Mouse (Mus musculus) bone marrow macrophage, adult 2 months (primary cell): ENCODE data around the gene Dcst2. TPM values are rescaled to one million over a fixed set of nuclear protein-coding genes. Genes with fewer than 3 reads are reported as not detected.

Experiments
- H3K27ac ChIP-seq: 2 replicates; pipeline ENCODE4 v1.5.1; 2012; ENCODE audit warnings: low read depth, low read length; ENCODE audit not compliant: insufficient read depth
- H3K4me1 ChIP-seq: 2 replicates; pipeline ENCODE4 v1.6.1; 2012; ENCODE audit warnings: low read length; ENCODE audit not compliant: control insufficient read depth, insufficient read depth
- H3K4me3 ChIP-seq: 2 replicates; pipeline ENCODE4 v1.5.1; 2012; ENCODE audit warnings: mild to moderate bottlenecking, low read length, moderate library complexity; ENCODE audit not compliant: insufficient read depth
- CTCF ChIP-seq: IDR thresholded peaks from 2 replicates; pipeline ENCODE4 v1.5.1; 2012; ENCODE audit warnings: low read depth, mild to moderate bottlenecking, low read length, moderate library complexity
- POLR2A ChIP-seq: IDR thresholded peaks from 2 replicates; pipeline ENCODE4 v1.6.1; 2012; ENCODE audit warnings: mild to moderate bottlenecking, low read depth, low read length, borderline replicate concordance
- polyA plus RNA-seq: library from polyadenylated mRNA; stranded (reverse); fragments of >200 nt; gene quantifications from 2 replicates; pipeline ENCODE4 v1.2.4, GENCODE M21; 2012; ENCODE audit not compliant: missing spikeins, insufficient read depth, insufficient read length

Dcst2 gene
- polyA plus RNA-seq, 1 experiment = not detected

GRCm38 (mm10) chr3:89330948-89331347, 30.8 kb upstream of the Dcst2 start:
- H3K4me1 ChIP-seq = no peaks in the 10 kb centered on the region
- H3K4me3 ChIP-seq = no peak overlapping the region
- TF ChIP-seq CTCF (no peak), POLR2A (no peak)
- H3K27ac ChIP-seq = no peak overlapping the region

GRCm38 (mm10) chr3:89331561-89331960, 30.2 kb upstream of the Dcst2 start:
- Histone ChIP-seq H3K4me1 (no peaks in the 10 kb centered on the region), H3K27ac (no peak overlapping the region), H3K4me3 (no peak overlapping the region)
- TF ChIP-seq CTCF (no peak), POLR2A (no peak)

GRCm38 (mm10) chr3:89332013-89332412, 29.8 kb upstream of the Dcst2 start:
- no peak overlapping the region for H3K4me3 ChIP-seq
- TF ChIP-seq POLR2A (no peak), CTCF (no peak)
- H3K27ac ChIP-seq = no peak overlapping the region

GRCm38 (mm10) chr3:89332476-89332875, 29.3 kb upstream of the Dcst2 start:
- no peak for TF ChIP-seq POLR2A
- no peak for TF ChIP-seq CTCF
- H3K4me1 ChIP-seq = no peaks in the 10 kb centered on the region
- H3K4me3 ChIP-seq = no peak overlapping the region
- no peak overlapping the region for H3K27ac ChIP-seq

More at GRCm38 (mm10) chr3:89332013-89332412, 29.8 kb upstream of the Dcst2 start:
- H3K4me1 ChIP-seq = no peaks in the 10 kb centered on the region

GRCm38 (mm10) chr3:89333053-89333452, 28.7 kb upstream of the Dcst2 start:
- H3K4me1 ChIP-seq = no peaks in the 10 kb centered on the region

GRCm38 (mm10) chr3:89336529-89336928, 25.2 kb upstream of the Dcst2 start:
- Histone ChIP-seq H3K4me3 (no peak overlapping the region), H3K27ac (no peak overlapping the region), H3K4me1 (no peaks in the 10 kb centered on the region)
- TF ChIP-seq CTCF (no peak), POLR2A (no peak)

More at GRCm38 (mm10) chr3:89333053-89333452, 28.7 kb upstream of the Dcst2 start:
- TF ChIP-seq POLR2A (no peak), CTCF (no peak)
- Histone ChIP-seq H3K27ac (no peak overlapping the region), H3K4me3 (no peak overlapping the region)

GRCm38 (mm10) chr3:89337062-89337720, 24.6 kb upstream of the Dcst2 start:
- Histone ChIP-seq H3K4me1 (no peaks in the 10 kb centered on the region), H3K4me3 (peak overlapping the region; percentile 60), H3K27ac (no peak overlapping the region)
- TF ChIP-seq CTCF (no peak), POLR2A (no peak)

- H3K4me3 ChIP-seq = peak within 1 kb of the TSS; percentile 60
- no peaks in the 10 kb centered on the region for H3K4me1 ChIP-seq
- no peak for TF ChIP-seq POLR2A
- no peak for TF ChIP-seq CTCF
- H3K27ac ChIP-seq = no peak within 1 kb of the TSS
Measured at GRCm38 (mm10) chr3:89337721-89338578, 23.8 kb upstream of the Dcst2 start, which contains the start of gene Efna4. TSS of gene Efna4 (minus strand) at chr3:89338028.

- Histone ChIP-seq H3K4me3 (no peak overlapping the region), H3K27ac (no peak overlapping the region), H3K4me1 (no peaks in the 10 kb centered on the region)
- TF ChIP-seq CTCF = peak; percentile 99
- TF ChIP-seq POLR2A = no peak
Measured at GRCm38 (mm10) chr3:89339416-89339815, 22.4 kb upstream of the Dcst2 start.

- H3K27ac ChIP-seq = no peak overlapping the region
- TF ChIP-seq POLR2A (no peak), CTCF (peak; percentile 65)
- no peaks in the 10 kb centered on the region for H3K4me1 ChIP-seq
- H3K4me3 ChIP-seq = no peak overlapping the region
Measured at GRCm38 (mm10) chr3:89340465-89340864, 21.3 kb upstream of the Dcst2 start.
